Mouse (Mus musculus) heart, adult 2 months (tissue): ENCODE data around the gene Adcy2.

ENCODE experiments used
- CTCF ChIP-seq: fragments of 200-600 bp; IDR thresholded peaks from 2 replicates; pipeline ENCODE4 v1.8.1; 2022; ENCODE audit warnings: antibody characterized with exemption, mild to moderate bottlenecking, moderate library complexity
- EP300 ChIP-seq: fragments of 200-500 bp; IDR thresholded peaks from 2 replicates; pipeline ENCODE4 v1.6.1; 2011; ENCODE audit warnings: low read depth, low read length, control low read depth; ENCODE audit not compliant: insufficient read depth

- TF ChIP-seq EP300 (no peak), CTCF (no peak)
Observed at GRCm38 (mm10) chr13:68997386-68997785, 2.0 kb downstream of the Adcy2 start.
